In the genomic region with DNA sequence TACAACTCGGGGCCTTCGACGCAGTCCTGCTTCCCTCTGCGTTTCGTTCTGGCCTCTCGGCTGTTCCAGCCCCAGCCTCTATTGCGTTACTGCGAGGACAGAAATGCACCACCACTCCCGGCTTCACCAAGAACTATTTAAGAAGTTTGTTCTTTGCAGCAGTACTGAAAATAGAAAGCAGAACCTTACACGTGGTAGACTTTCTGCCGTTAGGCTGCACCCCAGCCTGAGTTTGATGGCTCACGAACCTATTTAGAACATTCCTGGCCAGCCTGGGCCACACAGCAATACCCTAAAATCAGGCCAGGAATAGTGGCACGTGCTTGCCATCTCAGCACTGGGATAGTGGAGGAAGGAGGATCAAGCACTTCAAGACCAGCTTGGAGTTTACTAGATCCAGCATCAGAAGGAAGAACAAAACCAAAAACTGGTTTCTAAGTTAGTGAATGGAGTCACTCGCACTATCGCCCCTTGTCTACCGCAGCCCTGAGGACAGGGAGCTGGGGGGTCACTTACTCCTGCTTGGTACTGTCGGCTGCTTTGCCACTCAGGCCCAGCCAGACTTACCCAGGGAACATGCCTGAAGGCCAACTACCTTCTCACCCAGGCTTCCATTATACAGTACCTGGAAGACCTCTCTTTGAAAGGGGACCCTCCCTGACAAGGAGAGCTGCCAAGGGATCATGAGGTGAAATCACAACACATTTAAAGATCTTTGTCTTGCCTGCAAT, we compare ENCODE assay signal across 7 mouse cellular contexts. TPM values are rescaled to one million over a fixed set of nuclear protein-coding genes. Genes with fewer than 3 reads are reported as not detected.
DNase-seq lines count a peak whose midpoint lies in the region; ATAC-seq and TF ChIP-seq lines count a peak whose summit lies in the region.

No protein-coding gene starts in this region.

- peak overlapping the region; percentile 82 for H3K4me3 ChIP-seq in lung, embryonic 14.5 days (ENCODE audit: low read depth, low read length)
- H3K4me3 ChIP-seq in embryonic facial prominence, embryonic 14.5 days (ENCODE audit: low read depth, low read length) = peak overlapping the region; percentile 76
- peak overlapping the region; percentile 76 for H3K4me3 ChIP-seq in intestine, postnatal 0 days (ENCODE audit: low read depth, low read length)
- H3K4me3 ChIP-seq in small intestine, adult 2 months (ENCODE audit: low read depth, low read length) = peak overlapping the region; percentile 69

- peak overlapping the region; percentile 73 for H3K4me2 ChIP-seq in lung, embryonic 14.5 days
- H3K4me2 ChIP-seq in embryonic facial prominence, embryonic 14.5 days (ENCODE audit: low read depth, low read length) = peak overlapping the region; percentile 80
- H3K4me2 ChIP-seq in intestine, postnatal 0 days (replicated peaks; ENCODE audit: low read depth) = peak overlapping the region; percentile 82

- no peak for ATAC-seq in lung, embryonic 14.5 days (ENCODE audit: insufficient read depth)
- no peak for ATAC-seq in embryonic facial prominence, embryonic 14.5 days (ENCODE audit: low read depth)
- ATAC-seq in intestine, postnatal 0 days = peak; percentile 0; the same call in 1 of the 2 replicates

- H3K9ac ChIP-seq in lung, embryonic 14.5 days = peak overlapping the region; percentile 66
- peak overlapping the region; percentile 68 for H3K9ac ChIP-seq in embryonic facial prominence, embryonic 14.5 days (ENCODE audit: low read depth, low read length)
- peak overlapping the region; percentile 54 for H3K9ac ChIP-seq in intestine, postnatal 0 days (ENCODE audit: low read depth, low read length)

- H3K9me3 ChIP-seq in lung, embryonic 14.5 days (ENCODE audit: low read depth, low read length) = no peaks in the 10 kb centered on the region
- H3K9me3 ChIP-seq in embryonic facial prominence, embryonic 14.5 days (ENCODE audit: control insufficient read depth, low read length) = no peaks in the 10 kb centered on the region
- no peaks in the 10 kb centered on the region for H3K9me3 ChIP-seq in intestine, postnatal 0 days (ENCODE audit: control insufficient read depth)

- H3K27me3 ChIP-seq in lung, embryonic 14.5 days (ENCODE audit: insufficient read depth, low read length) = no peaks in the 10 kb centered on the region
- H3K27me3 ChIP-seq in embryonic facial prominence, embryonic 14.5 days (replicated peaks; ENCODE audit: control insufficient read depth, insufficient read depth, low read length) = no peaks in the 10 kb centered on the region
- H3K27me3 ChIP-seq in intestine, postnatal 0 days (replicated peaks; ENCODE audit: control insufficient read depth, insufficient read depth, low read length) = no peaks in the 10 kb centered on the region
- H3K27me3 ChIP-seq in small intestine, adult 2 months (ENCODE audit: control insufficient read depth, insufficient read depth, low read length) = no peaks in the 10 kb centered on the region

- no peak for DNase-seq in lung, embryonic 14.5 days
- no peak for DNase-seq in lung, postnatal 10 days
- DNase-seq in embryonic facial prominence, embryonic 14.5 days (ENCODE audit: low spot score) = no peak
- DNase-seq in adrenal gland, adult 2 months = no peak
- DNase-seq in layer of hippocampus, adult 18-20 months (ENCODE audit: low spot score in 2 of 2) = no peak

- TF ChIP-seq CTCF in lung, embryonic 14.5 days (IDR thresholded peaks at IDR 0.05; ENCODE audit: low read depth) = no peak
- TF ChIP-seq CTCF in intestine, postnatal 0 days (IDR thresholded peaks at IDR 0.05; ENCODE audit: low read depth) = no peak
- no peak for TF ChIP-seq CTCF in small intestine, adult 2 months (IDR thresholded peaks at IDR 0.05; ENCODE audit: extremely low read depth, insufficient read length, insufficient replicate concordance, low read depth, low read length)

- peaks cover 56% of the 10 kb centered on the region for H3K36me3 ChIP-seq in lung, embryonic 14.5 days (ENCODE audit: insufficient read depth)
- peaks cover 56% of the 10 kb centered on the region for H3K36me3 ChIP-seq in embryonic facial prominence, embryonic 14.5 days (ENCODE audit: control insufficient read depth, insufficient read depth, low read length)
- peaks cover 30% of the 10 kb centered on the region for H3K36me3 ChIP-seq in intestine, postnatal 0 days (ENCODE audit: control insufficient read depth, insufficient read depth)
- H3K36me3 ChIP-seq in small intestine, adult 2 months (ENCODE audit: control insufficient read depth, insufficient read depth, low read length) = peaks cover 27% of the 10 kb centered on the region

- H3K4me1 ChIP-seq in lung, embryonic 14.5 days (ENCODE audit: insufficient read depth) = peaks cover 11% of the 10 kb centered on the region; the same call in 1 of the 2 replicates
- peaks cover 21% of the 10 kb centered on the region for H3K4me1 ChIP-seq in embryonic facial prominence, embryonic 14.5 days (ENCODE audit: control insufficient read depth, insufficient read depth, low read length)
- peaks cover 6% of the 10 kb centered on the region for H3K4me1 ChIP-seq in intestine, postnatal 0 days (replicated peaks; ENCODE audit: control insufficient read depth, insufficient read depth, low read length)
- peaks cover 16% of the 10 kb centered on the region for H3K4me1 ChIP-seq in small intestine, adult 2 months (ENCODE audit: control insufficient read depth, insufficient read depth, insufficient read length, low read length)

- 13% methylated on average over 17 of the region's 17 CpGs for WGBS in lung, embryonic 14.5 days
- 14% methylated on average over 17 of the region's 17 CpGs for WGBS in embryonic facial prominence, embryonic 14.5 days
- WGBS in intestine, postnatal 0 days = 11% methylated on average over 17 of the region's 17 CpGs
- 12% methylated on average over 17 of the region's 17 CpGs for WGBS in small intestine, adult 2 months

- H3K27ac ChIP-seq in lung, embryonic 14.5 days (ENCODE audit: low read depth) = peak overlapping the region; percentile 86
- H3K27ac ChIP-seq in embryonic facial prominence, embryonic 14.5 days (replicated peaks; ENCODE audit: low read depth, low read length) = peak overlapping the region; percentile 90
- peak overlapping the region; percentile 98 for H3K27ac ChIP-seq in intestine, postnatal 0 days (ENCODE audit: low read depth, low read length)
- H3K27ac ChIP-seq in small intestine, adult 2 months (ENCODE audit: insufficient read depth, low read depth, low read length) = peak overlapping the region; percentile 78

- TF ChIP-seq POLR2A in small intestine, adult 2 months (IDR thresholded peaks at IDR 0.05; ENCODE audit: low read depth, low read length) = no peak; the same call in 1 of the 2 replicates

RNA-seq across cellular contexts. Expression of a gene that starts 0.8 kb away (rescaled TPM):
- polyA plus RNA-seq in lung, embryonic 14.5 days (2014; fragmentation: Nextera tagmentation; extraction: Ambion mirVana) = 224 and 268 TPM in 2 replicates
- 164 and 186 TPM in 2 replicates for polyA plus RNA-seq in embryonic facial prominence, embryonic 14.5 days (2014; fragmentation: Nextera tagmentation; extraction: Ambion mirVana)
- polyA plus RNA-seq in intestine, postnatal 0 days (2015; fragmentation: Nextera tagmentation; extraction: Ambion mirVana) = 48.0 and 51.0 TPM in 2 replicates
- polyA plus RNA-seq in small intestine, adult 2 months (2012; rRNA removed) = 55.1 and 85.7 TPM in 2 replicates
- total RNA-seq in adrenal gland, adult 2 months (2021) = 100 to 1,000 TPM; 125 to 146 TPM
- polyA plus RNA-seq in adrenal gland, adult 2 months (2012; rRNA removed) = 158 and 165 TPM in 2 replicates
- total RNA-seq in layer of hippocampus, adult 18-20 months (2021) = 100 to 1,000 TPM; 159 to 162 TPM

RNA-seq across cellular contexts. Expression of a gene that starts 6.5 kb away (rescaled TPM):
- 663 and 669 TPM in 2 replicates for polyA plus RNA-seq in lung, embryonic 14.5 days (2014; fragmentation: Nextera tagmentation; extraction: Ambion mirVana)
- polyA plus RNA-seq in embryonic facial prominence, embryonic 14.5 days (2014; fragmentation: Nextera tagmentation; extraction: Ambion mirVana) = 751 and 879 TPM in 2 replicates
- polyA plus RNA-seq in intestine, postnatal 0 days (2015; fragmentation: Nextera tagmentation; extraction: Ambion mirVana) = 1,032 and 1,082 TPM in 2 replicates
- polyA plus RNA-seq in small intestine, adult 2 months (2012; rRNA removed) = 2,051 and 2,588 TPM in 2 replicates
- total RNA-seq in adrenal gland, adult 2 months (2021) = 1,000 to 10,000 TPM in 1 of 2 experiments, 100 to 1,000 TPM in 1; 714 to 1,027 TPM
- polyA plus RNA-seq in adrenal gland, adult 2 months (2012; rRNA removed) = 2,955 and 2,958 TPM in 2 replicates
- 100 to 1,000 TPM; 410 to 413 TPM for total RNA-seq in layer of hippocampus, adult 18-20 months (2021)

RNA-seq across cellular contexts. Expression of a gene that starts 12.7 kb away (rescaled TPM):
- polyA plus RNA-seq in lung, embryonic 14.5 days (2014; fragmentation: Nextera tagmentation; extraction: Ambion mirVana) = 7.4 and 8.6 TPM in 2 replicates
- polyA plus RNA-seq in embryonic facial prominence, embryonic 14.5 days (2014; fragmentation: Nextera tagmentation; extraction: Ambion mirVana) = 6.2 and 6.4 TPM in 2 replicates
- 3.2 and 4.2 TPM in 2 replicates for polyA plus RNA-seq in intestine, postnatal 0 days (2015; fragmentation: Nextera tagmentation; extraction: Ambion mirVana)
- polyA plus RNA-seq in small intestine, adult 2 months (2012; rRNA removed) = 10.3 and 20.6 TPM in 2 replicates
- total RNA-seq in adrenal gland, adult 2 months (2021) = 10 to 100 TPM; 19.2 to 19.5 TPM
- 60.7 and 61.5 TPM in 2 replicates for polyA plus RNA-seq in adrenal gland, adult 2 months (2012; rRNA removed)
- total RNA-seq in layer of hippocampus, adult 18-20 months (2021) = 10 to 100 TPM; 17.9 to 19.1 TPM

RNA-seq across cellular contexts. Expression of a gene that starts 33.3 kb away (rescaled TPM):
- polyA plus RNA-seq in lung, embryonic 14.5 days (2014; fragmentation: Nextera tagmentation; extraction: Ambion mirVana) = 148 and 175 TPM in 2 replicates
- 93.7 and 112 TPM in 2 replicates for polyA plus RNA-seq in embryonic facial prominence, embryonic 14.5 days (2014; fragmentation: Nextera tagmentation; extraction: Ambion mirVana)
- 34.1 and 34.5 TPM in 2 replicates for polyA plus RNA-seq in intestine, postnatal 0 days (2015; fragmentation: Nextera tagmentation; extraction: Ambion mirVana)
- polyA plus RNA-seq in small intestine, adult 2 months (2012; rRNA removed) = 45.6 and 101 TPM in 2 replicates
- total RNA-seq in adrenal gland, adult 2 months (2021) = 10 to 100 TPM; 46.6 to 55.4 TPM
- polyA plus RNA-seq in adrenal gland, adult 2 months (2012; rRNA removed) = 148 and 152 TPM in 2 replicates
- total RNA-seq in layer of hippocampus, adult 18-20 months (2021) = 10 to 100 TPM; 27.1 to 27.3 TPM

RNA-seq across cellular contexts. Expression of a gene that starts 43.9 kb away (rescaled TPM):
- polyA plus RNA-seq in lung, embryonic 14.5 days (2014; fragmentation: Nextera tagmentation; extraction: Ambion mirVana) = 0.61 and 0.77 TPM in 2 replicates
- polyA plus RNA-seq in embryonic facial prominence, embryonic 14.5 days (2014; fragmentation: Nextera tagmentation; extraction: Ambion mirVana) = 0.47 and 0.72 TPM in 2 replicates
- 0.09 and 0.20 TPM in 2 replicates for polyA plus RNA-seq in intestine, postnatal 0 days (2015; fragmentation: Nextera tagmentation; extraction: Ambion mirVana)
- 0.75 and 5.9 TPM in 2 replicates for polyA plus RNA-seq in small intestine, adult 2 months (2012; rRNA removed)
- under 1 TPM; 0.14 to 0.45 TPM for total RNA-seq in adrenal gland, adult 2 months (2021)
- 1.5 and 2.6 TPM in 2 replicates for polyA plus RNA-seq in adrenal gland, adult 2 months (2012; rRNA removed)
- total RNA-seq in layer of hippocampus, adult 18-20 months (2021) = 10 to 100 TPM; 30.3 to 30.5 TPM
